16 mouse cellular contexts compared by ENCODE assay signal in genomic region chr11:45003716-45004437, GRCm38 (mm10).
DNase-seq lines count a peak whose midpoint lies in the region; ATAC-seq and TF ChIP-seq lines count a peak whose summit lies in the region.
"Had no signal": no experiment of that assay in that cellular context is flagged by ENCODE, and none has a peak within 500 bp of the region (broad histone marks: within the 10 kb centered on the region; RNA-seq: fewer than 3 reads in every experiment).

No protein-coding gene starts in this region.

- no peak for TF ChIP-seq CTCF in hindbrain, postnatal 0 days (IDR thresholded peaks at IDR 0.05; ENCODE audit: low read depth)

- H3K9ac ChIP-seq in hindbrain, embryonic 12.5 days = no peak overlapping the region
- H3K9ac ChIP-seq in hindbrain, postnatal 0 days (replicated peaks; ENCODE audit: low read length) = no peak overlapping the region
- H3K9ac ChIP-seq: midbrain, embryonic 15.5 days had no signal

- ATAC-seq in hindbrain, embryonic 12.5 days (ENCODE audit: low FRiP score) = 0 out of 2 replicates have a peak, but pooled peaks have one; percentile 33
- no peak for ATAC-seq in hindbrain, postnatal 0 days
- ATAC-seq: inflammation-experienced regulatory T-cells, adult 6 months; midbrain, embryonic 15.5 days had no signal

- H3K4me2 ChIP-seq in hindbrain, embryonic 12.5 days (replicated peaks) = no peak overlapping the region
- no peak overlapping the region for H3K4me2 ChIP-seq in hindbrain, postnatal 0 days (ENCODE audit: low read depth, low read length)
- H3K4me2 ChIP-seq: midbrain, embryonic 15.5 days had no signal

- H3K36me3 ChIP-seq in hindbrain, embryonic 12.5 days = peaks cover 8% of the 10 kb centered on the region; the same call in 1 of the 2 replicates
- no peaks in the 10 kb centered on the region for H3K36me3 ChIP-seq in hindbrain, postnatal 0 days (ENCODE audit: insufficient read depth, low read length)
- H3K36me3 ChIP-seq: midbrain, embryonic 15.5 days had no signal

- peak; percentile 43 for DNase-seq in embryo, embryonic 11 days
- no peak for DNase-seq in embryo, embryonic 9.5 days (ENCODE audit: extremely low spot score)
- DNase-seq in hindbrain, postnatal 0 days (ENCODE audit: low spot score) = no peak
- peak; percentile 61 for DNase-seq in adipocyte (ENCODE audit: low spot score)
- DNase-seq in fibroblast of lung, adult 2 months (ENCODE audit: low read depth) = peak; percentile 41
- no peak for DNase-seq in layer of hippocampus, postnatal 14 days (ENCODE audit: low spot score in 2 of 2)
- no peak for DNase-seq in urinary bladder, adult 18-20 months (ENCODE audit: low spot score in 2 of 2)
- DNase-seq: adrenal gland, postnatal 10 days; cerebellum, postnatal 25 days; gastrocnemius, postnatal 25 days; kidney, postnatal 10 days; layer of hippocampus, adult 9-11 months; right cerebral cortex, postnatal 14 days had no signal

- H3K4me1 ChIP-seq in hindbrain, embryonic 12.5 days = peaks cover 11% of the 10 kb centered on the region
- H3K4me1 ChIP-seq in hindbrain, postnatal 0 days (ENCODE audit: insufficient read depth, low read length) = no peaks in the 10 kb centered on the region

- H3K9me3 ChIP-seq in hindbrain, embryonic 12.5 days (replicated peaks) = no peaks in the 10 kb centered on the region
- no peaks in the 10 kb centered on the region for H3K9me3 ChIP-seq in hindbrain, postnatal 0 days (ENCODE audit: low read length)
- H3K9me3 ChIP-seq: midbrain, embryonic 15.5 days had no signal

- H3K27me3 ChIP-seq in hindbrain, embryonic 12.5 days = no peaks in the 10 kb centered on the region
- H3K27me3 ChIP-seq in hindbrain, postnatal 0 days (ENCODE audit: insufficient read depth, low read length) = no peaks in the 10 kb centered on the region
- H3K27me3 ChIP-seq: midbrain, embryonic 15.5 days had no signal

- no peak overlapping the region for H3K4me3 ChIP-seq in hindbrain, embryonic 12.5 days
- no peak overlapping the region for H3K4me3 ChIP-seq in hindbrain, postnatal 0 days (ENCODE audit: low read length)
- H3K4me3 ChIP-seq: midbrain, embryonic 15.5 days had no signal

- 36% methylated on average over 9 of the region's 9 CpGs for WGBS in hindbrain, embryonic 12.5 days
- WGBS in hindbrain, postnatal 0 days = 40% methylated on average over 9 of the region's 9 CpGs

- peak overlapping the region; percentile 66 for H3K27ac ChIP-seq in hindbrain, embryonic 12.5 days
- no peak overlapping the region for H3K27ac ChIP-seq in hindbrain, postnatal 0 days
- H3K27ac ChIP-seq: midbrain, embryonic 15.5 days had no signal

Comparison
In these comparisons a context has a peak if more than half of its experiments do, and no peak if none do; other contexts are left out.
1. DNase-seq: peak in embryo, embryonic 11 days (single experiment), adipocyte (single experiment) and fibroblast of lung, adult 2 months (single experiment); none in embryo, embryonic 9.5 days (single experiment), hindbrain, postnatal 0 days (single experiment), layer of hippocampus, postnatal 14 days (0 of 2) and urinary bladder, adult 18-20 months (0 of 2).